Mouse (Mus musculus): ENCODE results near the gene Npas2. TPM values are rescaled to one million over a fixed set of nuclear protein-coding genes. Genes with fewer than 3 reads are reported as not detected.

Gene Npas2
- polyA plus RNA-seq, 1 experiment: 0.75 TPM

DNA sequence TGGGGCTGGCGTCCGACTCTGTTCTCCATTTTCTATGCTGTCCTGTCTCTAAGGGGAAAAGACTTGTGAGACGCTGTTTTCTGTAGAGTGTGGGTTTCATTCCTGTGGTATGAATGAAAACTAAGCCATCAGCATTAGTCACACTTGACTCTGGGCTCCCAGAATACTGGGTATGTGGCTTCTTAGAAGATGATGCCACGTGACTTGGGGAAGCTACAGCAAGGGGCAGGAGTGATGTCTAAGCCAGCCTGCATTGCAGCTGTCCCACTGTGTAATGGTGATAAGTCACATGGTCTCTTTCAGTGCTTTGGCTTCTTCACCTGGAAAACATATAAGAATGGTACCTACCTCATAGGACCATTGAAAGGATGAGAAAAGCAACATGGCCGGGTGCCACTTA lies 88.4 kb downstream of the Npas2 start:
- H3K9me3 ChIP-seq (replicated peaks; ENCODE audit: control insufficient read depth, insufficient read depth, low read length, poor library complexity, severe bottlenecking): no peaks in the 10 kb centered on the region
- TF ChIP-seq EP300 (IDR thresholded peaks at IDR 0.05; ENCODE audit: insufficient read depth, low read depth, low read length): no peak
- TF ChIP-seq POLR2A (IDR thresholded peaks at IDR 0.05; ENCODE audit: insufficient read depth, low read length): no peak
- TF ChIP-seq CTCF (IDR thresholded peaks at IDR 0.05; ENCODE audit: low read depth, low read length): no peak
- no peak overlapping the region for H3K4me3 ChIP-seq (ENCODE audit: low read depth, low read length)
- no peak overlapping the region for H3K27ac ChIP-seq (ENCODE audit: insufficient read depth, low read length)
- H3K9ac ChIP-seq (ENCODE audit: low read depth, poor library complexity, severe bottlenecking): no peak overlapping the region
- H3K4me1 ChIP-seq (ENCODE audit: control insufficient read depth, insufficient read depth, low read length): no peaks in the 10 kb centered on the region
- H3K36me3 ChIP-seq (ENCODE audit: control insufficient read depth, insufficient read depth, low read length, poor library complexity, severe bottlenecking): no peaks in the 10 kb centered on the region
- no peaks in the 10 kb centered on the region; the same call in 1 of the 2 replicates for H3K27me3 ChIP-seq (ENCODE audit: control insufficient read depth, insufficient read depth, low read length, poor library complexity, severe bottlenecking)

DNA sequence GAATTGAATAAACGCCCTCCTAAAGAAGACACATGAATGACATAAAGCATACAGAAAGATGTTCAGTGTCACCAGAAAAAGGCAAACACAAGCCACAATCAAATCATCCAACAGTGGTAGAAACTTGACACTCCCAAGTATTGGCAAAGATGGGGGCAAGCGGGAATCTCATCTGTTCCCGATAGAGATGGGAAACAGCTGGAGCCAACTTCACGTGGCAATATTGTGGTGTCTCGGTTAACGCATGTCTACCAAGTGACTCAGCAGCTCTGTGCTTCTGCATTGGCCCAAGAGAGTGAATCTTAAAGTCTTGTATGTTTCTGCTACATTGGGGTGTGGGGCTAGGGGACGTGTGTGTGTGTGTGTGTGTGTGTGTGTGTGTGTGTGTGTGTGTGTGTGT lies 89.8 kb downstream of the Npas2 start:
- Histone ChIP-seq H3K36me3 (ENCODE audit: control insufficient read depth, insufficient read depth, low read length, poor library complexity, severe bottlenecking) (no peaks in the 10 kb centered on the region), H3K4me1 (ENCODE audit: control insufficient read depth, insufficient read depth, low read length) (no peaks in the 10 kb centered on the region)

DNA sequence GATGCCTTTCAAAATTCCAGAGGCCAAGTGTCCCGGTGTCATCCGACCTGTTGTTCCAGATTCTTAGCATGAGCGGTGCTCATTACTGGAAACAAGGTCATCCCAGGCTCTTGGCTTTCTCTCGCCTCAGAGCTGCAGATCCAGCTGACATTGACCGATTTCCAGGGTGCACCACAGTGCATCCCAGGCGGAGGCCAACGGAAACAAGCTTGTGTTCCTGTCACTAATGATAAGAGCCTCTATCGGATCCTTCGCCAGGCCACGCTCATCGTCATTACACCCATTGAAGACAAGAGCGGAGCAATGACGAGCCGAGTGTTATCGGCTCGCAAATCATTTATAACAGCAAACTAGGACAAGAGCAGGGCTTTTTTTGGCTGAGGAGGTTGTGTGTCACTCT lies 91.3 kb downstream of the Npas2 start:
- TF ChIP-seq POLR2A (IDR thresholded peaks at IDR 0.05; ENCODE audit: insufficient read depth, low read length) (no peak), EP300 (IDR thresholded peaks at IDR 0.05; ENCODE audit: insufficient read depth, low read depth, low read length) (no peak), CTCF (IDR thresholded peaks at IDR 0.05; ENCODE audit: low read depth, low read length) (no peak)
- H3K4me3 ChIP-seq (ENCODE audit: low read depth, low read length): no peak overlapping the region
- H3K9ac ChIP-seq (ENCODE audit: low read depth, poor library complexity, severe bottlenecking): no peak overlapping the region
- H3K9me3 ChIP-seq (replicated peaks; ENCODE audit: control insufficient read depth, insufficient read depth, low read length, poor library complexity, severe bottlenecking): no peaks in the 10 kb centered on the region
- H3K27ac ChIP-seq (ENCODE audit: insufficient read depth, low read length): no peak overlapping the region
- no peaks in the 10 kb centered on the region for H3K36me3 ChIP-seq (ENCODE audit: control insufficient read depth, insufficient read depth, low read length, poor library complexity, severe bottlenecking)
- H3K27me3 ChIP-seq (ENCODE audit: control insufficient read depth, insufficient read depth, low read length, poor library complexity, severe bottlenecking): no peaks in the 10 kb centered on the region; the same call in 1 of the 2 replicates
- no peaks in the 10 kb centered on the region for H3K4me1 ChIP-seq (ENCODE audit: control insufficient read depth, insufficient read depth, low read length)

More for the DNA sequence above, 89.8 kb downstream of the Npas2 start:
- Histone ChIP-seq H3K9ac (ENCODE audit: low read depth, poor library complexity, severe bottlenecking) (no peak overlapping the region), H3K27me3 (ENCODE audit: control insufficient read depth, insufficient read depth, low read length, poor library complexity, severe bottlenecking) (no peaks in the 10 kb centered on the region; the same call in 1 of the 2 replicates), H3K27ac (ENCODE audit: insufficient read depth, low read length) (no peak overlapping the region), H3K4me3 (ENCODE audit: low read depth, low read length) (no peak overlapping the region), H3K9me3 (replicated peaks; ENCODE audit: control insufficient read depth, insufficient read depth, low read length, poor library complexity, severe bottlenecking) (no peaks in the 10 kb centered on the region)
- TF ChIP-seq POLR2A (IDR thresholded peaks at IDR 0.05; ENCODE audit: insufficient read depth, low read length): no peak
- TF ChIP-seq EP300 (IDR thresholded peaks at IDR 0.05; ENCODE audit: insufficient read depth, low read depth, low read length): no peak

DNA sequence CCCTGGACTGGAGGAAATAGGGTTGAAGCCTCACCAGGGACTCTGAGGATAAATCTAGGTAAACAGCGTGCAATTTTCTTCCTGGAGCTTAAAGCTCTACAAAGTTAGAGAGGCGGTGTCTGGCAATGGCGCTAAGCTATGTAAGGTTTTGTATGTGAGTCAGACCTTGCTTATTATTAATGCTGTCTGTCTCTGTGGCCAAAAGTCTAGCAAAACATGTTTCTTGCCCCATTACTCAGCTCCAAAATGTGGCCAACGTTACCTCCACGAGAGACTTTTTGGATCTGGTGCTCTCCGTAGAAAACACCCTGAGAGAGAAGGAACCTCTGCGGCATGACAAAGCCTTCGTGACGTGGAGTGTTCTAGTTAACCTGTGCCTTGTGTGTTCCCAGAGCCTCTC lies 93.5 kb downstream of the Npas2 start:
- H3K27me3 ChIP-seq (ENCODE audit: control insufficient read depth, insufficient read depth, low read length, poor library complexity, severe bottlenecking): no peaks in the 10 kb centered on the region
- H3K4me1 ChIP-seq (ENCODE audit: control insufficient read depth, insufficient read depth, low read length): no peaks in the 10 kb centered on the region
- TF ChIP-seq EP300 (IDR thresholded peaks at IDR 0.05; ENCODE audit: insufficient read depth, low read depth, low read length): no peak
- no peak for TF ChIP-seq CTCF (IDR thresholded peaks at IDR 0.05; ENCODE audit: low read depth, low read length)
- no peak for TF ChIP-seq POLR2A (IDR thresholded peaks at IDR 0.05; ENCODE audit: insufficient read depth, low read length)
- no peaks in the 10 kb centered on the region for H3K36me3 ChIP-seq (ENCODE audit: control insufficient read depth, insufficient read depth, low read length, poor library complexity, severe bottlenecking)
- no peak overlapping the region for H3K4me3 ChIP-seq (ENCODE audit: low read depth, low read length)
- no peak overlapping the region for H3K9ac ChIP-seq (ENCODE audit: low read depth, poor library complexity, severe bottlenecking)
- H3K9me3 ChIP-seq (replicated peaks; ENCODE audit: control insufficient read depth, insufficient read depth, low read length, poor library complexity, severe bottlenecking): no peaks in the 10 kb centered on the region
- no peak overlapping the region for H3K27ac ChIP-seq (ENCODE audit: insufficient read depth, low read length)

DNA sequence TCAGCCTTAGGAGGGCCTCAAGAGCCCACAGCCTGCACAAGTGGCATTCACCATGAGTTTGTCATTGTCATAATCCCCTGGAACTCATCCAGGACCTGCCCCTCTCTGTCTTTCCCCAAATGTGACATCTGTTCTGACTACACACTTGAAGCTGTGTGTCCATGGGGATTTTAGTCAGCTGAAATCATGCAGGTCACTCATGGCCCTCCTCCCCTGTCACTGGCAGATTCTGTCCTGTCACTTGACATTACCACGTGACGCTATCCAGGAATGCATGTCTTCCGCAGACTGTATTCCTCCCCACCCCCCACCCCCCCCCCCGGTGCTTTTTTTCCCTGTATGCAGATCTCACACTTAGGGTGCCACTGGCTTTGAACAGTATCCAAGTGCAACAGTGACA lies 94.3 kb downstream of the Npas2 start:
- Histone ChIP-seq H3K4me3 (ENCODE audit: low read depth, low read length) (no peak overlapping the region), H3K27me3 (ENCODE audit: control insufficient read depth, insufficient read depth, low read length, poor library complexity, severe bottlenecking) (no peaks in the 10 kb centered on the region), H3K9ac (ENCODE audit: low read depth, poor library complexity, severe bottlenecking) (no peak overlapping the region), H3K36me3 (ENCODE audit: control insufficient read depth, insufficient read depth, low read length, poor library complexity, severe bottlenecking) (no peaks in the 10 kb centered on the region), H3K27ac (ENCODE audit: insufficient read depth, low read length) (no peak overlapping the region), H3K4me1 (ENCODE audit: control insufficient read depth, insufficient read depth, low read length) (no peaks in the 10 kb centered on the region), H3K9me3 (replicated peaks; ENCODE audit: control insufficient read depth, insufficient read depth, low read length, poor library complexity, severe bottlenecking) (no peaks in the 10 kb centered on the region)
- TF ChIP-seq POLR2A (IDR thresholded peaks at IDR 0.05; ENCODE audit: insufficient read depth, low read length): no peak
- TF ChIP-seq CTCF (IDR thresholded peaks at IDR 0.05; ENCODE audit: low read depth, low read length): no peak
- no peak for TF ChIP-seq EP300 (IDR thresholded peaks at IDR 0.05; ENCODE audit: insufficient read depth, low read depth, low read length)

DNA sequence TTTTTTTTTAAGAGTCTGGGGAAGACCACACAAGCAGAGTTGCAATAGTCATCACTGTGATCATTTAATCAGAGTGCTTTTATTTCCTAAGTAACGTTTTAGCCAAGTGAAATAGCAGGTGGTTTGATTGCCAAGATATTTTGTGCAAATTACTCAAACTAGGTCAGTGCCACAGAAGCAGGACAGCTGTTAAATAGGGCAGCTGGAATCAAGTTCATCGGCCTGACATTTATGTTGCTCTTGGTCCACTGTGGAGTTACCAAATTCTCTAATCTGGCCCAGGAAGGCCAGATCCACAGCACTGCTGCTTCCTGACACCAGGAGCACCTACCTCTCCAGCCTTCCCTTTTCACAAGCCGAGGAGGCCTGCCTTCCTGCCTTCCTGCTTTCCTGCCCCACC lies 94.9 kb downstream of the Npas2 start:
- no peak for TF ChIP-seq POLR2A (IDR thresholded peaks at IDR 0.05; ENCODE audit: insufficient read depth, low read length)
- TF ChIP-seq EP300 (IDR thresholded peaks at IDR 0.05; ENCODE audit: insufficient read depth, low read depth, low read length): no peak
- no peak for TF ChIP-seq CTCF (IDR thresholded peaks at IDR 0.05; ENCODE audit: low read depth, low read length)
- Histone ChIP-seq H3K4me3 (ENCODE audit: low read depth, low read length) (no peak overlapping the region), H3K36me3 (ENCODE audit: control insufficient read depth, insufficient read depth, low read length, poor library complexity, severe bottlenecking) (no peaks in the 10 kb centered on the region)

More for the DNA sequence above, 94.9 kb downstream of the Npas2 start:
- Histone ChIP-seq H3K27me3 (ENCODE audit: control insufficient read depth, insufficient read depth, low read length, poor library complexity, severe bottlenecking) (no peaks in the 10 kb centered on the region), H3K27ac (ENCODE audit: insufficient read depth, low read length) (no peak overlapping the region), H3K4me1 (ENCODE audit: control insufficient read depth, insufficient read depth, low read length) (peaks cover 1% of the 10 kb centered on the region), H3K9ac (ENCODE audit: low read depth, poor library complexity, severe bottlenecking) (no peak overlapping the region), H3K9me3 (replicated peaks; ENCODE audit: control insufficient read depth, insufficient read depth, low read length, poor library complexity, severe bottlenecking) (no peaks in the 10 kb centered on the region)

All from ES-Bruce4 (cell line).